Mouse (Mus musculus) retina, embryonic 14.5 days (tissue): Measurements from ENCODE around the gene Scd2.
"Not testable (repeated sequence)": the region's sequence is repeated elsewhere in the genome, so short reads cannot be mapped to it uniquely, and the experiment has no call there.

ENCODE experiments used
- DNase-seq: peaks from one replicate; pipeline ENCODE4 v3.0.0-alpha.2; 2015; ENCODE audit warnings: low spot score

The Scd2 gene

GRCm38 (mm10) chr19:44312007-44312360, 18.5 kb downstream of the Scd2 start:
- DNase-seq: no peak

DNA sequence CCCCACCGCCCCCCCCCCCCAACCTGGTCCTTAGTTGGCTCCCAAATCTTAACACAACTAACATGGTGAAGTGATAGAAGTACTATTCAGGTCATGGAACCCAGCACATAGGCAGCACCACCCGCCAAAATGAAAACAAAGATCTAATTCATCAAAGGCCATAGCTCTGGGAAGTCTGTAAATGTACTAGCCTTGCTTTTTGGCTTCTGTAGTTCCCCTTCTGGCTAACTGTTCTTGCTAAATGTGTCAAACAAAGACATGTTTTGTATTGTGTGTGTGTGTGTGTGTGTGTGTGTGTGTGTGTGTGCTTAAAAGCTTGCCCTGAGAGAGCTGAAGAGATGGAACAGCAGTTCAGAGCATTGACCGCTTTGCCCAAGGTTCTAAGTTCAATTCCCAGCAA, 19.6 kb downstream of the Scd2 start:
- DNase-seq: no peak

- DNase-seq: peak; percentile 80
These were observed 20.9 kb downstream of the Scd2 start for GRCm38 (mm10) chr19:44314327-44314759.

GRCm38 (mm10) chr19:44314871-44315414, 21.5 kb downstream of the Scd2 start:
- DNase-seq: peak; percentile 50

- no peak for DNase-seq
These were observed 23.4 kb downstream of the Scd2 start for GRCm38 (mm10) chr19:44316752-44317315.

- no peak for DNase-seq
These were observed 23.9 kb downstream of the Scd2 start for GRCm38 (mm10) chr19:44317391-44317790.

DNA sequence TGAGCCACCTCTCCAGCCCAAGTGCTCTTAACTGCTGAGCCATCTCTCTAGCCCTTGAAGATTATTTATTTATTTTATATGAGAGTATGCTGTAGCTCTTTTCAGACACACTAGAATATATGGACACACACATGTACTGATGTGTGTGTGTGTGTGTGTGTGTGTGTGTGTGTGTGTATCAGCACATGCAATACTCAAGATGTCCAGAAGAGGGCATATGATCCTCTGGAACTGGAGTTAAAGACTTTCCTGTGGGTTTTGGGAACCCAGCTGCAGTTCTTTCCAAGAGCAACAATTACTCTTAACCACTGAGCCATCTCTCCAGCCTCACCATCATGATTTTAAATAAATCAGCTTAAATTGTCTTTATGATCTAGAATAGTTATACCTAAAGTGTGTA, 25.1 kb downstream of the Scd2 start:
- DNase-seq: no peak

- no peak for DNase-seq
These were observed 26.8 kb downstream of the Scd2 start for GRCm38 (mm10) chr19:44320316-44320715.

DNA sequence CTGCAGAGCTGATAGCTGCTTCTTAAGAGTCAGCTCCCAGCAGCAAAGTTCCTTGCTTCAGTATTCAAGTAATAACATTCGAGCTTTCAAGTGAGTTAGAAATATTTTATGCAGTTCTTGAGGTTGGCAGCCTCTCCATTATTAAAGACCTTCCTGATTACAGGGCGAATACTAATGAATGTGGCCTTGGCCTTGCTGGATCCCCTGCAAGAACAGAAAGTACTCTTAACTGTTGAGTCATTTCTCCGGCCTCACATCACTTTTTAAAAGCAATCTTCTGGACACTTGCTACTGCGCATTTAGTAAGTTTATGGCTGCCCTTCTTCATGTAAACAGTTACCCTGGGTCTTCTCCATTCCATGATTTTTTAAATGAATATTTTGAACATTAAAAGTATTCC, 27.7 kb downstream of the Scd2 start:
- DNase-seq: no peak

DNA sequence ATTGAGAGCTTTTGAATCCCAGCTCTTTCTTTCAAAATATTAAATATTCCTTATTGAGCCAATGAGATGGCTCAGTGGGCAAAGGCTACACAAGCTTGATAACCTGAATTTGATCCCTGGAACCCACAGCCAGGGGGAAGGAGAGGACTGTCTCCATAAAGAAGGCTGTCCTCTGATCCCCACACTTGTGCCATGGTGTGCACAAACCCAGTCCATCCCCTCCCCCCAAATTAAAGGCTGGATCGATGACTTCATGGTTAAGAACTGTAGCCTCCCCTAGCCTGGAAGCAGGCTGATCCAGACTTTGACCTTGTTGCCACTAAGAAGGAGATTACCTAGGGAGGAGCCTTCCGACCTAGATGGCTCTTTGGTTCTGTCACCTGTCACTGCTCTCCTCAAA, 28.2 kb downstream of the Scd2 start:
- DNase-seq: no peak

DNA sequence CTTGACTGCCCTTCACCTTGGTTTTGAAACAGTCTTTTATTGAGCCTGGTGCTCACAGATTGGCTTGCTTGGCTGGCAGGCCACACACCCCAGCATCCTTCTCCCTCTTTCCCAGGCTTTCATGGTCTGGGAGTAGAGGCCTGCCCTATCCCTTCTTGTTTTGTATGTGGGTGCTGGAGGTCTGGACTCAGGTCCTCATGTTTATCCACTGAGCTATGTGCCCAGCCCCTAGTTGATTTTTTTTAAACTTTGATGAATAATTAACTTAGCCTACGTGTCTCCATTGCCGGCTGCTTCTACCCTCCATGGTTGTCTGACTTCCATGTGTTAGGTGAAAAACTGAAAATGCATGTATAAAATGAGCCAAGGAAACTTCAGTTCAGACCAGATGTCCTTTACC, 36.1 kb downstream of the Scd2 start:
- DNase-seq: no peak

- not testable (repeated sequence) for DNase-seq
These were observed 37.7 kb downstream of the Scd2 start for GRCm38 (mm10) chr19:44331128-44331527.

GRCm38 (mm10) chr19:44331911-44332310, 38.4 kb downstream of the Scd2 start:
- DNase-seq: no peak

GRCm38 (mm10) chr19:44332326-44332725, 38.9 kb downstream of the Scd2 start:
- no peak for DNase-seq

- DNase-seq: no peak
These were observed 39.6 kb downstream of the Scd2 start, which contains the start of gene Scd4 for GRCm38 (mm10) chr19:44332833-44333623. Gene Scd4, plus strand, starts transcription at chr19:44333092.

GRCm38 (mm10) chr19:44333991-44334390, 40.5 kb downstream of the Scd2 start:
- no peak for DNase-seq

DNA sequence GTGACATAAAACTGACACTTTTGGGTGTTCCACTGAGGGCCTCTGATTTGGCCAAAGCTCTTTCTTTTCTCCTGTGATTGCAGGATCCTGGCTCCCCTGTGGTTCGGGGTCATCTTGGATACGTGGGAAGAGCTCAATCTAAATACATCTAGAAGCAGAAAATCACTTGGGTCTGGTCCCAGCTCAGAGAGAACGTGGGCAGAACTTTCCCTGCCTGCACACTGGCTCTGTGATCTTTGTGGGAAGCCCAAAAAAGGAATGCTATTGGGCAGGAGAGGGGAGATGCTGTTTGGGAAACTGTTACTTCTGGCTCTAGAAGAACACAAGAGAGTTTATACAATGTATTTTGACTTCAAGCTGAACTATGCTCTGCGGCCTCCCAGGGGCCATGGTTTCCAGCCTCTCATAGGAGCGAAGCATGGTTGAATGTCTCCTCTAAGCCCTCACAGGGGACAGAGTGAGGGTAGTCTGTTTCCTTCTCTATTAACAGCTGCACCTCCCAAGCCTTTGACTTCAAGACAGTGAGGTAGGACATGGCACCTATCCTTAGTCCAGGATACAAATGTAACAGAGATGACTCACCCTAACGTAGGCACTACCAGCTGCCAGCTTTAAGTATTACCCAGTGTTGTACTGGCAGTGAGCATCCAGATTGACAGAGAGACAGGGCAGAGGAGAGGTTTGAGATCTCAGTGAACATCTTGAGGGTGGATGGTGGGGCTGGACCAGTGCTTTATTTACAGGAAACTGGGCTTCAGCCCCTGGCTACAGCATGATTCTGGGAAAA, 42.6 kb downstream of the Scd2 start:
- DNase-seq: no peak

DNA sequence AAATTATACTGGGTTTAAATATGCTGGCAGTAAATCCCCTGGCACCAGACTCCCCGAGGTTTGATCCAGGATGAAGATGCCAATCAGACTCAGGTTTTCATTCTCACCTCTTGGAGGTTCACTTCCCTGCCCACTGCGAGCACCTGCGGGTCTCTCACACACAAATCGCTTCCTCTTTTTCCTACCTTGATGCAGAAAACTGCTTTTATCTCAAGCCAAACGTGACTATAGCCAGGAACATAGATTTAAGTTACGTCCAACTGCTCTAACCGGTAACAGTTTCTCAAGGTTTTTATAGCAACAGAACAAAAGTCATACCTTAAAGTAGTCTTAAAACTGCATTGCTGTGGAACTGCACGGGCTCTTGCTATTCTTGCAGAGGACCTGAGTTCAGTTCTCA, 56.2 kb downstream of the Scd2 start:
- DNase-seq: no peak

DNA sequence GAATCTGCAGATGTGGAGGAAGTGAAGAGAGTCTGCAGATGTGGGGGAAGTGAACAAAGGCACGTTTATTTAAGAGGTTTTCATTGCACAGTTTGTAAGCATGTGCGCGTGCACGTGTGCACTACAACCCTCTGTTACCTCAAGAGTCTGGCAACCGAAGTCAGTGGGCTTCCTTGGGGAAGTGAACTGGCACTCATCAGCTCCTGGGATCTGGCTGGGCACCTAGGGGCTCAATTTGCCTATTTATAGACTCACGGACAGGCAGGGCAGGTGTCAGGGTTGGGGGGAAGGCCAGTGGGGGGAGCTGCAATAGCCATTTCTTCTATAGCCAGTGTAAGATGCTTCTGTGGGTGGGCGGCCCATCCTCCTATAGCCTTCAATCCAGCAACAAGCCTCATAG, 58.3 kb downstream of the Scd2 start:
- no peak for DNase-seq
